Mouse (Mus musculus) MN1 (cell line): ENCODE results near the gene Myrfl.

Experiments used
- DNase-seq: peaks from one replicate; pipeline ENCODE4 v3.0.0-alpha.2; 2016; ENCODE audit warnings: low spot score

Gene Myrfl

GRCm38 (mm10) chr10:116913647-116914273, 17.0 kb upstream of the Myrfl start:
- DNase-seq = no peak

GRCm38 (mm10) chr10:116912850-116913249, 16.1 kb upstream of the Myrfl start:
- DNase-seq = no peak

GRCm38 (mm10) chr10:116908901-116909642, 12.4 kb upstream of the Myrfl start:
- peak; percentile 81 for DNase-seq

- no peak for DNase-seq
Observed at GRCm38 (mm10) chr10:116906794-116907193, 10.1 kb upstream of the Myrfl start.

GRCm38 (mm10) chr10:116904503-116904908, 7.8 kb upstream of the Myrfl start:
- DNase-seq = no peak

GRCm38 (mm10) chr10:116895108-116895833, 1.4 kb downstream of the Myrfl start:
- DNase-seq = no peak

GRCm38 (mm10) chr10:116894540-116894939, 2.2 kb downstream of the Myrfl start:
- DNase-seq = peak; percentile 44

- DNase-seq = peak; percentile 50
Observed at GRCm38 (mm10) chr10:116893753-116894152, 3.0 kb downstream of the Myrfl start.

GRCm38 (mm10) chr10:116890587-116890986, 6.1 kb downstream of the Myrfl start:
- no peak for DNase-seq

- DNase-seq = no peak
Observed at GRCm38 (mm10) chr10:116884552-116884951, 12.2 kb downstream of the Myrfl start.

- no peak for DNase-seq
Observed at GRCm38 (mm10) chr10:116883531-116883930, 13.2 kb downstream of the Myrfl start.

- DNase-seq = no peak
Observed at GRCm38 (mm10) chr10:116877436-116877835, 19.3 kb downstream of the Myrfl start.

- no peak for DNase-seq
Observed at GRCm38 (mm10) chr10:116874490-116874889, 22.2 kb downstream of the Myrfl start.

- DNase-seq = no peak
Observed at GRCm38 (mm10) chr10:116872016-116872410, 24.7 kb downstream of the Myrfl start.

- DNase-seq = no peak
Observed at GRCm38 (mm10) chr10:116871329-116872015, 25.2 kb downstream of the Myrfl start.

GRCm38 (mm10) chr10:116870819-116871218, 25.9 kb downstream of the Myrfl start:
- no peak for DNase-seq

GRCm38 (mm10) chr10:116853159-116853845, 43.4 kb downstream of the Myrfl start:
- DNase-seq = no peak

GRCm38 (mm10) chr10:116848749-116849473, 47.8 kb downstream of the Myrfl start:
- peak; percentile 90 for DNase-seq

- DNase-seq = no peak
Observed at GRCm38 (mm10) chr10:116841551-116841950, 55.2 kb downstream of the Myrfl start.

- no peak for DNase-seq
Observed at GRCm38 (mm10) chr10:116830676-116831075, 66.0 kb downstream of the Myrfl start.

- peak; percentile 31 for DNase-seq
Observed at GRCm38 (mm10) chr10:116828099-116828498, 68.6 kb downstream of the Myrfl start.
